Mouse (Mus musculus): ENCODE results near the gene Ttll9. TPM values are rescaled to one million over a fixed set of nuclear protein-coding genes. Genes with fewer than 3 reads are reported as not detected.

Gene Ttll9
- total RNA-seq, 2 experiments from 2014 or later, result 2.3 to 2.9 TPM

- no peak for DNase-seq (ENCODE audit: extremely low spot score in 1 of 2, low spot score in 2 of 2)
- Histone ChIP-seq H3K27ac (no peak overlapping the region), H3K4me3 (peak overlapping the region; percentile 44)
- intact Hi-C loops (cut with DNase I), result no loop called here
- TF ChIP-seq CTCF (IDR thresholded peaks at IDR 0.05), result peak; percentile 5
Measured at GRCm38 (mm10) chr2:152943568-152943967, 18.7 kb upstream of the Ttll9 start.

DNA sequence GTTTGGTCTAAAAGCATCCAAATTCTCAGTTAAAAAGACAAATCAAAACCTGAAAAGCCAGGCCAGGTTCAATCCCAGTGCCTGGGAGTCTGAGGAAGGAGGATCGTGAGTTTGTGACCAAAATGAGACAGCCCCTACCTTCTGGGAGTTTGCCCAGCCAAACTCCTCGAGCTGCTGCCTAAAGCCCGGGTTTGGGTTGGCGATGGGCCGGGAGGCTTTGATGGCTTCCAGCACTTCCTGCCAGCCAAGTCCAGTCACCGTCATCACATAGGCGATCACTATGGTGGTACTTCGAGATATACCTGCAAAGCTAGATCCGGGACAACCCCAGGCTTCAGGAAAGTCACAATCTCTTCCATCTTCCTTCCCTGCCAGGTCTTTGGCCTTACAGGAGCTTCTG, 18.3 kb upstream of the Ttll9 start:
- no peak for DNase-seq (ENCODE audit: extremely low spot score in 1 of 2, low spot score in 2 of 2)
- Histone ChIP-seq H3K4me3 (no peak overlapping the region), H3K27ac (no peak overlapping the region)
- intact Hi-C loops (cut with DNase I), result no loop called here
- TF ChIP-seq CTCF (IDR thresholded peaks at IDR 0.05), result no peak

DNA sequence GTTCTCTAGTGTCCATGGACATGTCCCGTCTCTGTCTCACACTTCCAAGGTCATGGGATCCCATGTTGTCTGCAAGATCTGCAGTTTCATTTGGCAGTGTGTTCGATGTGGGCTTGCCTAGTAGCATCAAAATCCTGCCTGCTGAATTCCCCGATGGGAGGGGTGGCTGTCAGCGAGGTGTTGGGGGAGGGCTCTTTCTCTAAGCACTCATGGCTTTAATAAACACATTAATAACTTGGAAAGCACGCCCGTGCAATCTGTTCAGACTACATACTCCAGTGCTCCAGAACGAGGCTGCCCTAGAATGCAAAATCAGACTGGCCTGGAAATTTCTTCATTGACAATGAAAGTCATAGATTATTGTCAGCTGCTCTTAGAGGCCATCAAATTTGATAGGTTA, 15.2 kb upstream of the Ttll9 start:
- DNase-seq (ENCODE audit: extremely low spot score in 1 of 2, low spot score in 2 of 2), result no peak
- intact Hi-C loops (cut with DNase I), result loop anchor here (5.0 kb wide), 1 partner anchor 70 kb away; the partner anchor contains the start of gene Pdrg1
- Histone ChIP-seq H3K4me3 (no peak overlapping the region), H3K27ac (no peak overlapping the region)
- TF ChIP-seq CTCF (IDR thresholded peaks at IDR 0.05), result no peak

- H3K27ac ChIP-seq, result no peak overlapping the region
- intact Hi-C loops (cut with DNase I), result loop anchor here (5.0 kb wide), 1 partner anchor 69 kb away; the partner anchor contains the start of gene Pdrg1
- no peak for TF ChIP-seq CTCF (IDR thresholded peaks at IDR 0.05)
- no peak overlapping the region for H3K4me3 ChIP-seq
- no peak for DNase-seq (ENCODE audit: extremely low spot score in 1 of 2, low spot score in 2 of 2)
Measured at GRCm38 (mm10) chr2:152948438-152949020, 13.8 kb upstream of the Ttll9 start.

DNA sequence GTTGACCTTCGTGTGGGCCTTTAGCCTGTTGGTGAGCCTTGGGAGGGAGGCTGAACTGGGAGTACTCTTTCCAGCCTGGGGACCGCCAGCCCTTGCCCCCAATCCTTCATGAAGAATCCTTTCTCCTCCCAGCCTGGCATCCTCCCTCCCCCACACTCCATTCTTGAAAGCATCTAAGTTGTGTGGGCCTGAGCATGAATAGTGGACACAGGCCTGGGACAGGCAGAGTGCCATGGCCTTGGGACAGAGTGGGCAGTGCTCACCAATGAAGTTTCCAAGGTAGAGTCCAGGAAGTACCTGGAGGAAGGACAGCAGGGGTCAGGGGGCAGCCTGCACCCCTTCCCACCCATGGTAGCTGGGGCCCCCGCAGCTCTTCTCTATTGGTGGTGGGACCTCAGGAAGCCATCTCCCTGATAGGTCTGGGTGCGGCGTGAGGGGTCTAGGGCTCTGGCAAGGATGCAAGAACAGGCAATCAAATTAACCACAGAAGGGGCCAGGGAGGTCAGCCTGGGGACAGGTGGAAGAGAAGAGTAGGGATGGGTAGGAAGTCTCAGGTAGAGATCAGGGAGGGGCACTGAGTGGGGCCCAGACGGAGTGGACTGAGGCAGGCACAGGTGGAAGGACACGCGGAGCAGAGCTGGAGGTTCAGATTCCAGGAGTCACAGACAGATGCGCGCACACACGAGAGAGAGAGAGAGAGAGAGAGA, 11.8 kb upstream of the Ttll9 start:
- DNase-seq (ENCODE audit: extremely low spot score in 1 of 2, low spot score in 2 of 2), result no peak
- intact Hi-C loops (cut with DNase I), result no loop called here
- no peak overlapping the region for H3K27ac ChIP-seq
- TF ChIP-seq CTCF (IDR thresholded peaks at IDR 0.05), result no peak
- H3K4me3 ChIP-seq, result peak overlapping the region; percentile 92

- DNase-seq (ENCODE audit: extremely low spot score in 1 of 2, low spot score in 2 of 2), result peak; percentile 72 to 74
- intact Hi-C loops (cut with DNase I), result no loop called here
- Histone ChIP-seq H3K27ac (peak within 1 kb of the TSS; percentile 93), H3K4me3 (peak within 1 kb of the TSS; percentile 92)
- peak; percentile 30 for TF ChIP-seq CTCF (IDR thresholded peaks at IDR 0.05)
Measured at GRCm38 (mm10) chr2:152951065-152951849, 11.0 kb upstream of the Ttll9 start, which contains the start of gene Dusp15. TSS of gene Dusp15 (minus strand) at chr2:152951698.

DNA sequence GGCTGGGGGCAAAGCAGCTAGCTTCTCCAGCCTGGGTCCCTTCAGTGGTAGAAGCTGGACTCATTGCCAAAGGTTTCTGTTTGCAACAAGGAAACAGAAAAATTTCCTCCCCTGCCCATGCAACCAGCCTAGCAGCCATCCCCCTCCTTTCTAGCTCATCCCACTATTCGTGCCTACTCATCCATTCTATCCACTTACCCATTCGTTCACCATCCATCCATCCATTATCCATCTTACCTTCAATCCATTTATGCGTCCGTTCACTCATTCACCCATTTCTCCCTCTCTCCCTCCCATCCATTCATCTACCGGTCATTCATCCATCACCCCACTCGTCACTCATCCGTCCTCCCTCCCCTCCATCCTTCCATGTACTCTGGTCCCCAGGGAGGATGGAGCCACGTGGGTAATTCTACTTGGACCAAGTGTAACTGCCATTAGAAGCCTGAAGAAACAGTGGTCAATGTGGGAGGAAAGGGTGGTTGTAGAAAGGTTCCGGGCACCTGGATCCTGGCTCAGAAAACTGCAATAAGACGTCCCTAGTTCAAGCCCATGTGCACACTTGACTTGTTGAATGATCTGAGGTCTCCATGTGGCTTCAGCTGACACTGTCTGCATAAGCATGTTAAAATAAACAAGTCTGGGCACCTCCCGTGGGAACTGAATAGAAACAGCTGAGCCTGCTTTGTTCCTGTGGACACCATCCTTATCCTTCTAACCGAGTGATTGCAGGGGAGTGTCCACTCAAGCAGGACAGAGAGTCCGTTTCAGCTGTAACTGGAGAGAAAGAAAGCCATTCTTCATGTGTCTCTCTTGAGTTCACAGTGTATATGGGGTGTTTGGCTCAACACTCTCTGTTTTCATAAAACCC, 10.2 kb upstream of the Ttll9 start:
- Histone ChIP-seq H3K4me3 (peak overlapping the region; percentile 92), H3K27ac (peak overlapping the region; percentile 93)
- DNase-seq (ENCODE audit: extremely low spot score in 1 of 2, low spot score in 2 of 2), result no peak
- no peak for TF ChIP-seq CTCF (IDR thresholded peaks at IDR 0.05)
- intact Hi-C loops (cut with DNase I), result no loop called here

- H3K27ac ChIP-seq, result no peak overlapping the region
- intact Hi-C loops (cut with DNase I), result no loop called here
- TF ChIP-seq CTCF (IDR thresholded peaks at IDR 0.05), result no peak
- no peak for DNase-seq (ENCODE audit: extremely low spot score in 1 of 2, low spot score in 2 of 2)
- H3K4me3 ChIP-seq, result no peak overlapping the region
Measured at GRCm38 (mm10) chr2:152958116-152958515, 4.2 kb upstream of the Ttll9 start.

GRCm38 (mm10) chr2:152965555-152965954, 3.3 kb downstream of the Ttll9 start:
- H3K27ac ChIP-seq, result no peak overlapping the region
- no peak for DNase-seq (ENCODE audit: extremely low spot score in 1 of 2, low spot score in 2 of 2)
- H3K4me3 ChIP-seq, result no peak overlapping the region
- intact Hi-C loops (cut with DNase I), result no loop called here
- TF ChIP-seq CTCF (IDR thresholded peaks at IDR 0.05), result no peak

GRCm38 (mm10) chr2:152976991-152977390, 14.7 kb downstream of the Ttll9 start:
- DNase-seq (ENCODE audit: extremely low spot score in 1 of 2, low spot score in 2 of 2), result no peak
- Histone ChIP-seq H3K27ac (no peak overlapping the region), H3K4me3 (no peak overlapping the region)
- no peak for TF ChIP-seq CTCF (IDR thresholded peaks at IDR 0.05)
- intact Hi-C loops (cut with DNase I), result no loop called here

- intact Hi-C loops (cut with DNase I), result no loop called here
- TF ChIP-seq CTCF (IDR thresholded peaks at IDR 0.05), result no peak
- Histone ChIP-seq H3K4me3 (no peak overlapping the region), H3K27ac (no peak overlapping the region)
- peak in 1 of 2 experiments; percentile 28 for DNase-seq (ENCODE audit: extremely low spot score in 1 of 2, low spot score in 2 of 2)
Measured at GRCm38 (mm10) chr2:152985582-152985981, 23.3 kb downstream of the Ttll9 start.
